Mouse (Mus musculus) MEL (cell line): ENCODE results near the gene Gmpr.

Source experiments
- CHD1 ChIP-seq: IDR thresholded peaks from 2 replicates; pipeline ENCODE4 v1.6.1; 2012; ENCODE audit warnings: low read depth, mild to moderate bottlenecking, inconsistent platforms, low read length, improper control_type of control experiment
- CTCF ChIP-seq, 3 experiments: IDR thresholded peaks in 2 of 3; conservative IDR thresholded peaks in 1 of 3; 2 replicates each; pipeline ENCODE4 v1.5.1; 2011 to 2012; ENCODE audit warnings: low read length in 3 of 3, low read depth in 2 of 3, mild to moderate bottlenecking in 2 of 3, improper control_type of control experiment in 1 of 3, inconsistent platforms in 1 of 3, mixed read lengths in 1 of 3, moderate library complexity in 1 of 3; ENCODE audit not compliant: control insufficient read depth in 1 of 3, insufficient read depth in 1 of 3, poor library complexity in 1 of 3, severe bottlenecking in 1 of 3
- EP300 ChIP-seq, 2 experiments: IDR thresholded peaks; 2 replicates each; pipeline ENCODE4 v1.6.1; 2011; ENCODE audit warnings: improper control_type of control experiment in 2 of 2, low read length in 2 of 2, low read depth in 1 of 2, mild to moderate bottlenecking in 1 of 2
- GATA1 ChIP-seq: IDR thresholded peaks from 2 replicates; pipeline ENCODE4 v1.6.1; 2011; ENCODE audit warnings: low read depth, low read length, improper control_type of control experiment
- HCFC1 ChIP-seq: IDR thresholded peaks from 2 replicates; pipeline ENCODE4 v1.6.1; 2012; ENCODE audit warnings: low read depth, mild to moderate bottlenecking, inconsistent platforms, low read length, improper control_type of control experiment, moderate library complexity
- MAZ ChIP-seq: IDR thresholded peaks from 2 replicates; pipeline ENCODE4 v1.6.1; 2012; ENCODE audit warnings: low read depth, mild to moderate bottlenecking, inconsistent platforms, low read length, improper control_type of control experiment
- MXI1 ChIP-seq: IDR thresholded peaks from 2 replicates; pipeline ENCODE4 v1.6.1; 2011; ENCODE audit warnings: mild to moderate bottlenecking, low read depth, low read length, improper control_type of control experiment
- POLR2A ChIP-seq, 2 experiments: IDR thresholded peaks; 2 replicates each; pipeline ENCODE4 v1.6.1; 2011 to 2012; ENCODE audit warnings: low read length in 2 of 2, mild to moderate bottlenecking in 2 of 2, control low read depth in 1 of 2, improper control_type of control experiment in 1 of 2, low read depth in 1 of 2, moderate library complexity in 1 of 2; ENCODE audit not compliant: control insufficient read depth in 1 of 2, insufficient read depth in 1 of 2, poor library complexity in 1 of 2
- SIN3A ChIP-seq: IDR thresholded peaks from 2 replicates; pipeline ENCODE4 v1.6.1; 2012; ENCODE audit warnings: low read length, improper control_type of control experiment, inconsistent platforms
- ZC3H11A ChIP-seq: IDR thresholded peaks from 2 replicates; pipeline ENCODE4 v1.6.1; 2012; ENCODE audit warnings: low read depth, mild to moderate bottlenecking, inconsistent platforms, low read length, improper control_type of control experiment

- no peak for TF ChIP-seq ZC3H11A
- no peak for TF ChIP-seq POLR2A (IDR thresholded peaks at IDR 0.05; ENCODE audit: control insufficient read depth in 1 of 2, insufficient read depth in 1 of 2, low read depth in 1 of 2, low read length in 2 of 2, poor library complexity in 1 of 2)
- TF ChIP-seq EP300 (IDR thresholded peaks at IDR 0.05; ENCODE audit: low read depth in 1 of 2, low read length in 2 of 2) = no peak
- no peak for TF ChIP-seq CTCF (IDR thresholded peaks at IDR 0.05 in 2 of 3, conservative IDR thresholded peaks at IDR 0.05 in 1 of 3; ENCODE audit: control insufficient read depth in 1 of 3, insufficient read depth in 1 of 3, low read depth in 2 of 3, low read length in 3 of 3, poor library complexity in 1 of 3, severe bottlenecking in 1 of 3)
- TF ChIP-seq MAZ = no peak
- no peak for TF ChIP-seq GATA1
- no peak for TF ChIP-seq HCFC1
- TF ChIP-seq SIN3A = no peak
- no peak for TF ChIP-seq CHD1
- TF ChIP-seq MXI1 = no peak
Observed at GRCm38 (mm10) chr13:45579751-45580150, 72.5 kb downstream of the Gmpr start.
